Mouse (Mus musculus) kidney, adult 2 months (tissue): ENCODE results near the gene Nsf.

Experiments used
- CTCF ChIP-seq: fragments of 200-500 bp; conservative IDR thresholded peaks from 2 replicates; pipeline ENCODE4 v1.5.1; 2011; ENCODE audit warnings: low read depth, mild to moderate bottlenecking, control low read depth, low read length, moderate library complexity, mixed read lengths; ENCODE audit not compliant: insufficient read depth, insufficient read length
- POLR2A ChIP-seq: fragments of 200-500 bp; IDR thresholded peaks from one replicate; pipeline ENCODE4 v1.6.1; 2011; ENCODE audit warnings: low read depth, low read length, control low read depth

- TF ChIP-seq POLR2A (no peak), CTCF (no peak)
Observed at GRCm38 (mm10) chr11:103901581-103901966, 52.3 kb downstream of the Nsf start.
